Mouse (Mus musculus) cerebellum, postnatal 10 days (tissue): ENCODE results near the gene Lenep.

Experiments used
- DNase-seq, 2 experiments: peaks; one replicate each; pipeline ENCODE4 v3.0.0; 2021; ENCODE audit warnings: mixed read lengths in 2 of 2

Lenep gene

DNA sequence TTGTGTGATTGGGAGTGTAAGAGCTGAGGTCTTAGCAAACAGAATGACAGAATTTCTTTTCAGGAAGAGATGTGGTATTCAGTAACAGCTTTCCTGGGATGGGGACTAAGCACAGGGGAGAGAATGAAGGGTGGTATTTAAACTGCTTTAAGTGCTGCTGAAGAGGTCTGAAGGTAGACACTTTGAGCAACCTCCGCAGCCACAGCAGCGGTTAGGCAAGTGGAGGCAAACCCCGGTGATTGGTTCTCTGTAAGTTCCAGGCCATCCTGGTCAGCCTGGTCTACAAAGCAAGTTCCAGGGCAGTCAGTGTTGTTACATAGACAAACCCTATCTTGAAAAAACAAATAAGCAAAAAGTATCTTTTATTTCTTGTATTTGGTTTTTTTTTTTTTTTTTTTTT lies 17.4 kb upstream of the Lenep start:
- no peak for DNase-seq

GRCm38 (mm10) chr3:89419571-89419970 lies 17.0 kb upstream of the Lenep start:
- DNase-seq = peak; percentile 46 to 48

- peak; percentile 78 to 82 for DNase-seq
Measured at GRCm38 (mm10) chr3:89418861-89419250, 16.3 kb upstream of the Lenep start.

GRCm38 (mm10) chr3:89418170-89418860 lies 15.7 kb upstream of the Lenep start, which contains the start of the genes Cks1b and Shc1:
Gene Cks1b (minus strand): TSS chr3:89418383.
Gene Shc1 (plus strand): TSS chr3:89418443.
- DNase-seq = peak; percentile 95 to 97

DNA sequence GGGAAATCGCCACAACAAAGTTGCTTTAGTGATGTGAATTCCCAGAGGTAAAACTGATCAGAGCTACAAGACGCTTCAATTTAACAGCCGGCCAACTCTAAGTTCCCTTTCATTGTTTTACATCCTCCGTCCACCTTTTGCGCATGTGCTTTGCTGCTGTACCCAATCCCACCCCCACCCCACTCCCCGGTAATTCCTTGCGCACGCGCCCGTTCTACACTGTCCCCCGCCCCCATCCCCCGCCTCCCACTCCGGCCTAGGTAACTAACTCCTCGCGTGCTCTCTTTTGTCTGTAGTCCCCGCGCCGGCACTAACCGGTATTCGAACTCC lies 15.2 kb upstream of the Lenep start:
- no peak for DNase-seq

DNA sequence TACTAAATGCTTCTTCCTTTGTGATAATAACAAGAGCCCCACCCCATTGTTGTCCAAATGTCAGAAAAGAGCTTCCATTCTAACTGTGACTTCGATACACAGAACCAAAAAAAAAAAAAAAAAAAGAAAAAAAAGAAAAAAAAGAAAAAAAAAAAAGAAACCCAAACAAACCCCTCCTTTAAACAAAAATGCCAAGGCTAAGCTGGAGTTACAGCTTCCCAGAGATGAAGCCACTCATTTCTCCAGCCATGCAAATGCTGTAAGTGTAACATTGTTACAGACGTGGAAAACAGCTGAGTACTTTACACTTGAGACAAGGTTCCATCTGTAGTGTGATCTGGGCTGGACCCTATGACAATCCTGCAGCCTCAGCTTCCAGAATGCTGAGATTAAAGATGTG lies 14.5 kb upstream of the Lenep start:
- DNase-seq = no peak

- no peak for DNase-seq
Measured at GRCm38 (mm10) chr3:89416158-89416557, 13.6 kb upstream of the Lenep start.

GRCm38 (mm10) chr3:89411490-89412393 lies 9.1 kb upstream of the Lenep start, which contains the start of gene Flad1:
Gene Flad1 (minus strand): TSS chr3:89411870.
- peak; percentile 98 to 99 for DNase-seq

GRCm38 (mm10) chr3:89410864-89411263 lies 8.3 kb upstream of the Lenep start:
- DNase-seq = no peak

DNA sequence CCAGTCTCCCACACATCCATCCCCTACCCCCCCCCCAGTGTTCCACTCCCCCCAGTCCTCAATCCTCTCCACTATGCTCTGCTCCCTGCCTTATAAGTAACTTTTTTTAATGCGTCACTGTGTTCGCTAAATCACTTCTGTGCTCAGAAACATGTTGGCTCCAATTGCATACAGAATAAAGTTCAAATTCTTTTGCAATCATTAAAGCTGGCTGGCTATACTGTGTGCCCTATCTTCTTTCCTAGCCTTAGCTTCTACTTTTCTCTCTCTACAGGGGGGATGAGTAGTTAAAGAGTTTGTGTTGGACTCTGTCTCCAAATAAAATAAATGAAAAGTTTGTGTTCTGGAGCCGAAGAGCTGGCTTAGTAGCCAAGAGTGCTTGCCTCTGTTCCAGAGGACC lies 7.1 kb upstream of the Lenep start:
- DNase-seq = no peak

DNA sequence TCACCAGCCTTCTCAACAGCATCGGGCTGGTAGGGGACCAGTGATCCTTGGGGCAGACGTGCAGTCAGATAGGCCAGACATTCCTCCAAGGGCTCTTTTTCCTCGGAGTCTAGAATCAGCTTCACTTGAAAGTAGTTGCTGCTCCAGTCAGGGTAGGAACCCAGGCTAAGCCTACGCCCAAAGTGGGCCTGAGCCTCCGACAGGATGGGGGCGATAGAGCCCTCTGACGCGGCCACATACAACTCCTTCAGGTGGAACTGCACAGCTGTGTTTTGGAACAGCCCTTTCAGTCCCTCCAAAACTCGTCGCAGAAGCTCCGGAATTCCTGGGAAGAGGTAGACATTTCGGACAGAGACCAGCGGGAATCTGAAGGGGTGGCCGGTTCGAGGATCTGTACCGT lies 5.9 kb upstream of the Lenep start:
- no peak for DNase-seq

DNA sequence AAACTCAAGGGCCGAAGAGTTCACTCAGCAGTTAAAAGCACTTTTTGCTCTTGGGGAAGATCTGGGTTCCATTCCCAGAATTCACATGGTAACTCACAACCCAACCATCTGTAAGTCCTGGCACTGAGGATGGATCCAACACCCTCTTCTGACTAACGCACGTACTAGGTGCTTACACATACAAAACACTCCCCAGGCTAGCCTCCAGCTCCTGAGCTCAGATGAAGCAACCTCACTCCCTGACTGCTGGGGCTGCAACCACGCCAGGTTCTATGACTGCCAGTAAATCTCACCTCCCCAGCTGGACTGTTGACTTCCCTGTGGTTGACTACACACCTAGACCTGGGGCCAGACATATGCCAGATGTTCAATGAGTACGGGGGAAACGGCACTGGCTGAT lies 4.3 kb upstream of the Lenep start:
- no peak for DNase-seq

- DNase-seq = no peak
Measured at GRCm38 (mm10) chr3:89401329-89401728, 1.3 kb downstream of the Lenep start.

DNA sequence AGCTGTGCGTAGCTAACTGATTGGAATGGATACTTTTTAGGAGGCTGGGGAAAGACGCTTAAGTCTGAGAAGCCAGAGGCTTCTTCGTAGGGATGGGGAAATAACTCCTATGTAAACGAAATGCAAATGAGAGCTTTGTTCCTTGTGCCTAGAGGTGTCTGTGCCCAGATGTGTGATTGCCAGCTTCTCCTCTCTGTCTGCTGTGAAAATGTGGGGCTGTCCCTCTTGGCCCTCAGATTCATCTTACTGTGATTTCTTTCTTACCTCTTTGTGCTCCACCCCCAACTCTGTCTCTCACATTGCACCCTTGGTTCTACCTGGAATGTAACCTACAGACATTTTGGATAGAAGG lies 6.0 kb downstream of the Lenep start:
- DNase-seq = no peak

- peak; percentile 80 to 81 for DNase-seq
Measured at GRCm38 (mm10) chr3:89395806-89396653, 6.6 kb downstream of the Lenep start.

DNA sequence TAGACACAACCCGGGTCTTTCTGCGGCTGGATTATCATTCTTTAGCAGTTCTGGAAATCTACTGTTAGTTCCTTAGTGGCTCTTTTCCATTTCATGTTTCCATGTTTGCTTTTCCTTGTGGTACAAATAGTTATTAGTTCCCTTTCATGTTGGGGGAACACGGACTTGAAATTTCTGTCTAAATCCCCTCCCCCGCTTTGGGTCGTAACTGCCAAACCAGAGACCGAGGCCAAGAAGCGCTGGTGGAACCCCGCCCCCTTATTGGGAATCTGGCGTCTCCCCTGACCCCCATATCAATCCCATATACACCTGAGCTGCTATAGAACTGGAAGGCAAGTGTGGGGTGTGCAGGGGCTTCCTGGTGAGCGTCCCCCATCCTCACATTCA lies 7.2 kb downstream of the Lenep start:
- DNase-seq = peak in 1 of 2 experiments; percentile 37

- peak; percentile 92 to 94 for DNase-seq
Measured at GRCm38 (mm10) chr3:89394894-89395256, 7.7 kb downstream of the Lenep start.

DNA sequence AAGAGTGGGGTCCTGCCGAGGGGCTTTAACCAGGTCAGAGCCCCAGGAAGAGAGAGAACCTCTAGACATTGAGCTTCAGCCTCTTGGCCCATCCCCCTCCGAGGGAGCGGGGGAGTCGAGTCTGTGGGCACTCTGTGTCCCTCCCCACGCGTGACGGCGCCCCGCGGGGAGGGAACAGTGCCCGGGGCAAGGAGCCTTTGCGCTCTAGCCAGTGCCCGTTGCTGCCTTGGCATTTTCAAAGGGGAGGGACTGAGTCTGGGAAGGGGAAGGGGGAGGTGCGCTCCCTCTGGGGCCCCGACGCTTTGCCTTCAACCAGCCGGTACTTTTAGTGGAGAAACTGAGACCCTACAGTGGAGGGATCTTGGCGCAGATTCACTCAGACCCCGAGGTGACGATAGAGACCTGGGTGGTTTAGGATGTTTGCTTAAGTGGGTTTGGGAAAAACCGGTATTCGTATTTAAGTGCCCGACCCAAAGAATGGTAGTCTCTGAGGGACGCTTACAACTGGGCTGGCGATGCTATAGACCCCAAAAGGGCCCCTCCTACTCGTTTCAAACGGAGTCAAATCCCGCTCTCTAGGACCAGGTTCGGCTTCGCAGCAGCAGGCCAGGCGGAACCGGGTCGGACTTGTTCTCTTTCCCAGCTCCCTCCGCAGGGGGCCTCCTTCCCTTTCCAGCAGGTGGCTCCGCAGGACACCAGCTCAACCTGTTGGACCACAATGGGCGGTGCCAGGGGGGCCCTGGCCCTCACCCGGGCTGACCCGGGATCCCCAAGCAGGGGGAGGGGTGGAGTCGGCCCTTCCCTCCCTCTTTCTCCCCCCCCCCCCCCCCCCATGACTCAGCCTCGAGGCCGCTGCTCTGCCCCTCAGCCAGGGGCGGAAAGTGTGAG lies 8.3 kb downstream of the Lenep start, which contains the start of gene Zbtb7b:
Gene Zbtb7b (minus strand): TSS at position 771 of the 888 bp plus-strand sequence.
- DNase-seq = peak; percentile 90 to 91

DNA sequence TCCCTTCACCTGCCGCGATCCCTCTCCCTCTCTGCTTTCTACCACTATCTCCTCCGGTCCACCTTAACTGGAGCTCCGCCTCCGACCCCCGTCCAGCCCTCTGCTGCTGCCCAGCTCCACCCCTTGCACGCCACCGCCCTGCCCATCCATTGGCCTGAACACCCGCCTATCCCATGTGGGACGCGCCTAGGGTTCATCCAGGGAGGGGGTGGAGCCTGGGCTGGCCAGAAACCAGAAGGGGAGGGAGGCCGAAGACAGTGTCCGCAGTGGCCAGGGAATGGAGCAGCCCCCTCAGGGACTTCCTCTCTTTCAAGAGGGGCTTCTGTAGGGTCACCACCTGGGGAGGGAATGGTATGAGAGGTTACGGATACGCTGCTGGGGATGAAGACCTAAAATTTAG lies 9.0 kb downstream of the Lenep start:
- peak; percentile 99 for DNase-seq

DNA sequence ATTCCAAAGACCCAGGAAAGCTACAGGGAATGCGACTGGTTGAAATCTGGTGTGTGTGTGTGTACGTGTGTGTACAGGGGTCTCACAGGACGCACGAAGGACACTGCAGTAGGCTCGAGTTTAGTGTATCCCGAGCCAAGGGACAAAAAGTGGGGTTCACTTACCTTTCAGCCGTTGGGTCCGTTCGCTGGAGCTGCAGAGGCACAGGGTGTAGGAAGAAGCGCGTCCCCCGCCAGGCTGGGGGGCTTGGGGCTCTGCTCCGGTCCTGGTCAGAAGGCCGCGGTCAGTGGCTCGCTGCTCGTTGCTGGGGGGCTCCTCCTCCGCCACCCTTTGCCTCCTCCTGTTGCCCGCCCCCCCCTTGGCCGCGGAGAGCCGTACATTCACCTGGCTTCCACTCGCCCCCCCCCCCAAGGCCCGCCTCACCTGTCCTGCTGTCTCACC lies 9.7 kb downstream of the Lenep start:
- DNase-seq = peak; percentile 64 to 65

DNA sequence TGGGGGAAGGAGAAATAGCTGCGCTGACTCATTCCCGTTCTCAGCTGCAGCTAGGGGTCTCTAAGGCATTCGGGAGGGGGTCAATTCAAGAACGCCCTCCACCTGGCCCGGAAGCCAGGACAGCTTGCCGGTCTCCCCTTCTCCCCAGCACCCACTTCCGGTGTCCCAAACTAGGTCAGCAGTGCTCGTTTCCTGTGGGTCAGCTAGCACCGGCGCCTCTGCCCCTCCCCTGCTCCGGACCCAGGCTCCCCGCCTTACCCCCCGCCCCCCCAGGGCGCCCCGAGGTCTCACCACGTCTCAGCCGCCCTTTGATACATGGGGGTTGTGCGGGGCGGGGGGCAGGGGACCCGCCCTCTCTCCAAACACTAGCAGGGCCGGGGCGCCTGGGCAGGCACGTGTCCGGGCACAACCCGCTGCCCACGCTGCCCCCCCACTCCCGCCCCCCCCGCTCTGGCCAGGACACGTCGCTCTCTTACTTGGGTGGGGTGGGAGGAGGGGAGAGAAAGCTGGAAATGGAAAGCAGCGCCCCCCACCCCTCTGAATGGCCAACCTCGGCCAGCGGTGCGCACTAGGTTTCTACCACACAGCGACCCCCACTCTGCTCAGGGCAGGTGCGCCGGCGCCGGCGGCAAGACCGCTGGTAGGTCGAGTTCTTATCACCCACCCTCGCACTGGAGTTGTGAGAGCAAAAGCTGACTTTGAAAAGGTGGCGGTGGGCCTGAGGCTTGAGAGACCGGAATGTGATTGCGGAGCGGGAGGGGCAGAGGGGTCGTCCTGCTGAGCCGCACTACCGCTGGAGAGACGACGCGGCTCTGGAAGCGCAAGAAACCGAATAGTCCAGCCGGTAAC lies 10.7 kb downstream of the Lenep start:
- DNase-seq = peak; percentile 62 to 72
